Mouse (Mus musculus): ENCODE results near the gene Faap24.

DNA sequence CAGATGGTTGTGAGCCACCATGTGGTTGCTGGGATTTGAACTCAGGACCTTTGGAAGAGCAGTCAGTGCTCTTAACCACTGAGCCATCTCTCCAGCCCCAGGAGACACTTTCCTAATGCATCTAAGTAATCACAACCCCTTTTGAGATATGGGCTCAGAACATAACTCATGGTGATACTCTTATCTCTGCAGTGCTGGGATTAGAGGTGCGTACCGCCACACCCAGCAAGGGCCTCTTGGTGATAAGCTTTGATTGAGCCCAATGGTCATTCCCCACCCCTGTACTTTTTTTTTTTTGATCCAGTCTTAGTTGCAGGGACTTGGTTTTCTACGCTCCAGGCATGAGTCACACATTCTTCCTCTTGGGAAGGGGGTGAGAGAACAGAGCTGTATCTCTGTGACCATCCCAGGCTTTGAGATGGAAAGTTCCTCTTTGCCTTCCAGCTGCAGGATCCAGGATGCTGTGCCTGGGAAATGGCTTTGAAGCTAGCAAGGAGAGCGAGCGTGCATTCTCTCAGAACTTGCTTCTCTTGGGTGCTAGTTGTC, 51.8 kb downstream of the Faap24 start:
- TF ChIP-seq CTCF (IDR thresholded peaks at IDR 0.05; ENCODE audit: extremely low read depth, insufficient read length, insufficient replicate concordance, low read depth, low read length): no peak
- no peak for TF ChIP-seq POLR2A (IDR thresholded peaks at IDR 0.05; ENCODE audit: low read depth, low read length)
